Mouse (Mus musculus) hindbrain, embryonic 10.5 days (tissue): ENCODE measurements around the gene Tep1. TPM values are rescaled to one million over a fixed set of nuclear protein-coding genes. Genes with fewer than 3 reads are reported as not detected.
"Not testable (repeated sequence)": the region's sequence is repeated elsewhere in the genome, so short reads cannot be mapped to it uniquely, and the experiment has no call there.

Experiments
- DNase-seq: peaks from one replicate; pipeline ENCODE4 v3.0.0-alpha.2; 2017; ENCODE audit warnings: low spot score
- H3K27ac ChIP-seq: fragments of 300-500 bp; sonication (generic); 2 replicates; pipeline ENCODE4 v1.5.1; 2016; ENCODE audit warnings: mild to moderate bottlenecking, moderate library complexity
- H3K27me3 ChIP-seq: fragments of 300-500 bp; sonication (generic); 2 replicates; pipeline ENCODE4 v1.6.1; 2016; ENCODE audit warnings: mild to moderate bottlenecking; ENCODE audit not compliant: poor library complexity, insufficient read depth, severe bottlenecking
- H3K36me3 ChIP-seq: fragments of 300-500 bp; sonication (generic); 2 replicates; pipeline ENCODE4 v1.6.1; 2016; ENCODE audit warnings: mild to moderate bottlenecking, moderate library complexity
- H3K4me1 ChIP-seq: fragments of 300-500 bp; sonication (generic); replicated peaks from 2 replicates; pipeline ENCODE4 v1.6.1; 2016; ENCODE audit warnings: mild to moderate bottlenecking
- H3K4me3 ChIP-seq: fragments of 300-500 bp; sonication (generic); 2 replicates; pipeline ENCODE4 v1.5.1; 2016; ENCODE audit warnings: mild to moderate bottlenecking, moderate library complexity
- H3K9me3 ChIP-seq: fragments of 300-500 bp; sonication (generic); 2 replicates; pipeline ENCODE4 v1.6.1; 2016; ENCODE audit warnings: mild to moderate bottlenecking, moderate library complexity
- WGBS: fragments of 180-500 bp; shearing (Covaris S2); methylation state at CpG from one replicate; pipeline ENCODE4 v1.1.7; 2016; 5-methylcytosine and 5-hydroxymethylcytosine counted together
- polyA plus RNA-seq: library from polyadenylated mRNA; unstranded; fragments of >200 nt; fragmentation: Nextera tagmentation; extraction: Ambion mirVana; gene quantifications from 2 replicates; pipeline ENCODE4 v1.2.1, GENCODE M21; 2016

Tep1 gene
- polyA plus RNA-seq, 1 experiment from 2014 or later = 6.0 TPM

DNA sequence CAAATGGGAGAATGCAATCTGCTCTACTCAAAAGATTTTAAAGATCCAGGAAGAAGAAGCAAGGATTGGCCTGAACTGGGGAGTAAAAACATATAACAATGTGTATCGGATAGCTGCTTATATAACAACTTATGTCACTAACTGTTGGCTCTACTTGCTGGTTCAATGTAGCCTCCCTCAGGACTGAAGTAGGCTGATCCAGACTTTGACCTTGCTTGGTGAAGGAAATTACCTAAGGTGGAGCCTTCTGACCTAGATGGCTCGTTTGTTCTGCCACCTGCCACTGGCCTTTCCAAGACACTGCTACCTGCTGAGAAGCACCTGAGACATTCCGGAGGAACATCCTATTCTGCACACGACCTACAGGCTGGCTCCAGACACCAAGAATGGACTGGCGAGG is 14.6 kb downstream of the Tep1 start:
- H3K36me3 ChIP-seq = peaks cover 32% of the 10 kb centered on the region
- H3K9me3 ChIP-seq = no peaks in the 10 kb centered on the region
- WGBS = 84% methylated on average over 5 of the region's 5 CpGs
- H3K4me3 ChIP-seq = no peak overlapping the region
- H3K27ac ChIP-seq = no peak overlapping the region
- no peak for DNase-seq
- H3K27me3 ChIP-seq = no peaks in the 10 kb centered on the region
- H3K4me1 ChIP-seq = no peaks in the 10 kb centered on the region

DNA sequence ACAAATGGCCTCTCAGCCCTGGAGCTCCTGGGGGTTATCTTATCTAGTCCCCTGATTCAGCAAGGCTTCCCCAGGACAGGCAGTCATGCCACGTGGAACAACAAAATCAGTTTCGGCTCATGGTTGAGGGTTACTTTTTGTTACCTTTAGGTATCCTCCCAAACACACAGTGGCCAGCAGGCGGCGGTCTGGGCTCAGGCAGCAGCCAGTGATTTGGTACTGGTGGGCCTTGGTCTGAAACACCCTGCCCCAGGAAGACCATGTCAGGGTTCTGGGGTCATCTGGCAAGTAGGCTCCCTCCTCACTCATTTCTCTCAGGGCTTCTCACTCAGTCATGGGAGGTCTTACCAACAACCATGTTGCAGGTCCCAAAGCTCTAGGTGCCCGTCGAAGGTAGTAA is 33.1 kb downstream of the Tep1 start:
- Histone ChIP-seq H3K27me3 (no peaks in the 10 kb centered on the region), H3K4me1 (no peaks in the 10 kb centered on the region), H3K9me3 (no peaks in the 10 kb centered on the region), H3K36me3 (peaks cover 11% of the 10 kb centered on the region; the same call in 1 of the 2 replicates), H3K4me3 (no peak overlapping the region), H3K27ac (no peak overlapping the region)
- WGBS = 66% methylated on average over 6 of the region's 6 CpGs
- peak; percentile 15 for DNase-seq

DNA sequence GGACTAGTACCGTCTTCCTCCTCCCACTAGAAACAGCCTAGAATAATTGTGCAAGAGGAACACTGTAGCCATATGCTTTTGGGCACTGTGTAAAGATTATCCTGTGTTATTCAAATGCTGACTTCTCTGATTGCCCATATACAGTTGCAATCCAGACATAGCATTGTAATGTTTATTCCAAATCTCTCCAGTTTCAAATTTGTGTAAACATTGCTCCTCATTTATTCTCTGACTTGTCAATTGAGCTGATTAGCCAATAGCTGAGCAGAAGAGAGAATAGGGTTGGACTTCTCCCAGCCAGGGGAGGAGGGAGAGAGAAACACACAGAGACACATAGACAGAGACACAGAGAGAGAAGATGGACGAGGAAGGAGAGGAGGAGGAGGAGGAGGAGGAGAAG is 35.9 kb downstream of the Tep1 start:
- 70% methylated on average over 2 of the region's 2 CpGs for WGBS
- no peaks in the 10 kb centered on the region for H3K4me1 ChIP-seq
- no peak for DNase-seq
- no peaks in the 10 kb centered on the region for H3K9me3 ChIP-seq
- H3K36me3 ChIP-seq = peaks cover 7% of the 10 kb centered on the region; the same call in 1 of the 2 replicates
- H3K27me3 ChIP-seq = no peaks in the 10 kb centered on the region
- no peak overlapping the region for H3K27ac ChIP-seq
- H3K4me3 ChIP-seq = no peak overlapping the region

DNA sequence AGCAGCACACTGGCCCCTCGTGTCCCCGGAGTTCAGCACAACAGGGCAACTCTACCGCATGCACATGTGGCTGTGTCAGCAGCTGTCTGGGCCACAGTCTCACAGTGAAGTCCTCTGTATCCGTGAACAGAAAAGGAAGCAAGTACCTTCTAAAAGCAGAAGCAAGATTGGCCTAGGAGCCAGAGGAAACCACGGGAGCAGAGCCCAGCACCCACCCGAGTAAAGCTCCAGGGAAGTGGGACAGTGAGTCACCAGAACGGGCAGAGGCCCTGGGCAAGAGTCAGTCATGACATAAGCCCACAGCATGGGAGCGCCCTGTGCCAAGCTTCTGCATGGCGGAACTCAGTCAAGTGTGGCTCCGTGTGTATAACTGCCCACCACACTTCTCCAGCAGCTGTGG is 36.4 kb downstream of the Tep1 start:
- no peaks in the 10 kb centered on the region for H3K4me1 ChIP-seq
- no peak overlapping the region for H3K27ac ChIP-seq
- no peak for DNase-seq
- H3K4me3 ChIP-seq = no peak overlapping the region
- WGBS = 86% methylated on average over 10 of the region's 10 CpGs
- no peaks in the 10 kb centered on the region for H3K27me3 ChIP-seq
- no peaks in the 10 kb centered on the region for H3K9me3 ChIP-seq
- peaks cover 7% of the 10 kb centered on the region; the same call in 1 of the 2 replicates for H3K36me3 ChIP-seq

DNA sequence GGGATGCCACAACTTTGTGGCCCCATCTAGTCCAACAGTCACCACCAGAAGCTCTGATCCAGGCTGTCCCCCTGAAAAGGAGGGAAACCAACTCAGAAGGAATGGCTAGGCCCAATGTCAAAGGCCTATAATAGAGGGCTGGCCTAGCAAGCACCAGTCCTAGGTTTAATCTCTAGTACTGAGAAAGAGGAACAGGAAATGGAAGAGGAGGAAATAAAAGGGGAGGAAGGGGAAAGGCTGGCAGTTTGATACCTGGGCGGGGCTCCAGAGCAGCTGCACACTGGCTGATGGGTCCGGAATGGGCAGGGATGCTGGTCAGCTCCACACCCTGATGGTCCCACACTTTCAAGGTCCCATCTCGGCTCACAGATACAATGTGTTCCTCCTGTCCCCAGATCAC is 40.5 kb downstream of the Tep1 start:
- 79% methylated on average over 3 of the region's 3 CpGs for WGBS
- H3K27me3 ChIP-seq = no peaks in the 10 kb centered on the region
- DNase-seq = no peak

DNA sequence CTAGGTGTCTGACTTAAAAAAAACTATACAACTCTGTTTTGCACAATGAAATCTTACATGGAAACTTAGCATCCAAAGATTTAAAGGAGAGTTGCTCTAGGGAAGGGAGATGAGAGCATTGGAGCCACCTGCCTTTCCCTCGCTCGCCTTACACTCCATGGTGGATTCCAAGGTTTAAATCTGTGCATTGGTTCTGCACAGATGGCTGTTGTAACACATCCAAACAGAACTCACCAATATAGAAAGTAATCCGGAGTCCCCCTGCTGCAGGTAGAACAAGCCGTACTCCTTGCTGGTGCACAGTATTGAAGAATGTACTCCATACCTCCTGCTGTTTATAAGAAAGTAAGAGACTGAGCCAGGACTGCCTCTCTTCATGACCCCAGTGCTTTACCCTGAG is 43.8 kb downstream of the Tep1 start:
- H3K36me3 ChIP-seq = peaks cover 24% of the 10 kb centered on the region
- H3K9me3 ChIP-seq = no peaks in the 10 kb centered on the region
- no peaks in the 10 kb centered on the region for H3K4me1 ChIP-seq
- H3K27me3 ChIP-seq = no peaks in the 10 kb centered on the region
- 87% methylated on average over 4 of the region's 4 CpGs for WGBS
- H3K4me3 ChIP-seq = no peak overlapping the region
- DNase-seq = no peak
- no peak overlapping the region for H3K27ac ChIP-seq

More for the DNA sequence above, 40.5 kb downstream of the Tep1 start:
- Histone ChIP-seq H3K4me1 (no peaks in the 10 kb centered on the region), H3K27ac (no peak overlapping the region), H3K4me3 (no peak overlapping the region), H3K36me3 (peaks cover 4% of the 10 kb centered on the region; the same call in 1 of the 2 replicates), H3K9me3 (no peaks in the 10 kb centered on the region)

DNA sequence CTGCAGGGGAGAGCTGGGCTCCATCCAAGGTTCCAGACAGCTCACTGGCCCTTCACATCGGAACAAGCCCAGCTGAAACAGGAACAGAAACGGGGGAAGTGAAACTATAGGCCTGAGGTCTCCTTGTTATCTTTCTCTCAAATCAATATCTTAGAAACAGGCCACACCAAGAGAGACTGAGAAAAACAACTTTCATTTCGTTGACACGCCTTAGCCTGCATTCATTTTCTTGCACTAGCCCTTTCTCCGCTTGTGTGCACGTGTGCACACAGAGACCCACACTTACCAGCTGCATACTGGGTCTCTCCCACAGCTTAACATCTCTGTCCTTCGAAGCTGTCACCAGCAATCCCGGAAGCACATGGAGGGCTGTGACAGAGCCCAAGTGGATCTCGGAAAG is 46.1 kb downstream of the Tep1 start:
- no peak overlapping the region for H3K27ac ChIP-seq
- peaks cover 46% of the 10 kb centered on the region for H3K36me3 ChIP-seq
- H3K27me3 ChIP-seq = no peaks in the 10 kb centered on the region
- no peaks in the 10 kb centered on the region for H3K4me1 ChIP-seq
- H3K9me3 ChIP-seq = no peaks in the 10 kb centered on the region
- DNase-seq = no peak
- H3K4me3 ChIP-seq = no peak overlapping the region
- WGBS = 88% methylated on average over 9 of the region's 9 CpGs

DNA sequence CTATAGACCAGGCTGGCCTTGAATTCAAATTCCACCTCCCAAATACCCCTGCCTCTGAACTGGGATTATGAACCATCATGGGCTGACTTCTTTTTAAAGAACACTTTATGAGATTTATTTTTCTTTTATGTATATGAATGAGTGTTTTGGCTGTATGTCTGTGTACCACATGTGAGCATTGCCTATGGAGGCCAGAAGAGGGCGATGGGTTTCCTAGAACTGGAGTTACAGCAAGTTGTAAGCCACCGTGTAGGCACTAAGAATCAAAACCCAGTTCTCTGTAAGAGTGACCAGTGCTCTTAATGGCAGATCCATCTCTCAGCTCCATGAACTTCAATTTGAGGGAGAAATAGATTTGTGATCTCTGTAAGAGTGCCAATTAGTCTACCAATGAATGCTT is 47.1 kb downstream of the Tep1 start:
- 75% methylated on average over 2 of the region's 2 CpGs for WGBS
- no peaks in the 10 kb centered on the region for H3K9me3 ChIP-seq
- DNase-seq = no peak
- H3K4me1 ChIP-seq = no peaks in the 10 kb centered on the region
- H3K27me3 ChIP-seq = no peaks in the 10 kb centered on the region
- no peak overlapping the region for H3K27ac ChIP-seq
- no peak overlapping the region for H3K4me3 ChIP-seq
- peaks cover 56% of the 10 kb centered on the region for H3K36me3 ChIP-seq

DNA sequence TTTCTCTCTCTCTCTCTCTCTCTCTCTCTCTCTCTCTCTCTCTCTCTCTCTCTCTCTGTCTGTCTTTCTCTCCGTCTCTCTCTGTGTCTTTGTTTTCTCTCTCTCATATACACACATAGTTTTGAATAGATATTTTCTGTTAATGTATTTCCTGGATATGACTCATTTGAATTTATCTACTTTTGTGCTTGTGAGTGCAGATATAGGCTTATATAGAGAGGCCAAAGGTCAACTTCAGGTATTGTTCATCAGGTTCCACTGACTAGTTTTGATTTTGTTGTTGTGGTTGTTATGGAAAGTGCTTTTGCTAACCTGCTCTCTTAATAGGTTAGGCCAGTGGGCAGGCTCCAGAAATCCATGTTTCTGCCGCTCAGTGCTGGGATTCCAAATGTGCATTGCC is 57.3 kb downstream of the Tep1 start:
- no peak for DNase-seq
- no peak overlapping the region for H3K27ac ChIP-seq
- WGBS = 92% methylated on average over 2 of the region's 2 CpGs
- H3K4me3 ChIP-seq = no peak overlapping the region
- peaks cover 81% of the 10 kb centered on the region for H3K36me3 ChIP-seq
- H3K9me3 ChIP-seq = no peaks in the 10 kb centered on the region
- H3K4me1 ChIP-seq = peaks cover 6% of the 10 kb centered on the region
- H3K27me3 ChIP-seq = no peaks in the 10 kb centered on the region

DNA sequence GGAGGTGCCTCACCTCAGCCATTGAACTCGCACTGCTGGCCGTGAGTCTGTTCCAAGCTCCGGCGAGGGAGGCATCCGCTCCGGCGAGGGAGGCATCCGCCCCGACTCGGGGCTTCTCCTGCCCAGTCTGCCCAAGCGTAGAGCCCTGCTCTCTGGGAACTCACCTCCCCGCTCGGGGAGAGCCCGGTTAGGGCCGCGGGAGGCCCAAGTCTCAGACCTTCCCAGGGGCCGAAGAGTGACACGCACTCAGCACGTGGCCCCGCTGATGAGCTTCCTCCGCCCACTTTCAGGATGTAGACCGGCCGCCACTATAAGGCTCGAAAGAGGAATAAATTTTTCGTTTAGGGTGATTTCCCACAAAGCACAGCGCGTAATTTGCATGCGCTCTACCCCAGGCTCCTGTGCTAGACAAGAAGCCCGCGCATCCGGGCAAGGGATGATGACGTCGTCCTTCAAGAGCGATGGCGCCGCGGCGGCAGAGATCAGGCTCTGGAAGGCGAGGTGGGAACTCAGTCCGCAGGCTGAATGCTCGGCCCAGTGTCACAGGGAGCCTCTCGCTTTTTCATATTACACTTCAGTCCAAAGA is 62.8 kb downstream of the Tep1 start, which contains the start of the genes Ccnb1ip1 and Parp2:
Gene Ccnb1ip1 (minus strand): TSS at position 246 of the 586 bp plus-strand sequence.
Gene Parp2 (plus strand): TSS at position 355 of the 586 bp plus-strand sequence.
- H3K36me3 ChIP-seq = peaks cover 28% of the 10 kb centered on the region
- peak; percentile 96 for DNase-seq
- under 1% methylated on average over 42 of the region's 42 CpGs for WGBS

DNA sequence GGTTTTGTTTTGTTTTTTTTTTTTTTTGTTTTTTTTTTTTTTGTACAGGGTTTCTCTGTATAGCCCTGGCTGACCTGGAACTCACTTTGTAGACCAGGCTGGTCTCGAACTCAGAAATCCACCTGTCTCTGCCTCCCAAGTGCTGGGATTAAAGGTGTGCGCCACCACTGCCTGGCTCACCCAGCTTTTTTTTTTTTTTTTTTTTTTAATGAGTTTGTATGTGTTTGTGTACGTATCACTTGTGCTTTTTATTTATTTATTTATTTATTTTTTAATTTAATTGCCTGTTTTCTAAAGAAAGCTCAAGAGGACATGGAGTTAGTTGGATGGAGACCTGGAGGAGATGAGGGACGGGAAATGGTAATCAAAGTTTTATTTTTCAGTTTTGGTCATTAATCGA is 63.9 kb downstream of the Tep1 start:
- not testable (repeated sequence) for H3K27ac ChIP-seq, H3K9me3 ChIP-seq, DNase-seq, H3K4me1 ChIP-seq, H3K27me3 ChIP-seq
- Histone ChIP-seq H3K4me3 (peak overlapping the region; percentile 61; the same call in 1 of the 2 replicates), H3K36me3 (peaks cover 17% of the 10 kb centered on the region)
- 92% methylated on average over 5 of the region's 5 CpGs for WGBS

More for the DNA sequence above, 62.8 kb downstream of the Tep1 start, which contains the start of the genes Ccnb1ip1 and Parp2:
- H3K27me3 ChIP-seq = no peaks in the 10 kb centered on the region
- H3K4me3 ChIP-seq = peak within 1 kb of the TSS; percentile 61
- peaks cover 8% of the 10 kb centered on the region for H3K4me1 ChIP-seq
- peak within 1 kb of the TSS; percentile 91 for H3K27ac ChIP-seq
- no peaks in the 10 kb centered on the region for H3K9me3 ChIP-seq

DNA sequence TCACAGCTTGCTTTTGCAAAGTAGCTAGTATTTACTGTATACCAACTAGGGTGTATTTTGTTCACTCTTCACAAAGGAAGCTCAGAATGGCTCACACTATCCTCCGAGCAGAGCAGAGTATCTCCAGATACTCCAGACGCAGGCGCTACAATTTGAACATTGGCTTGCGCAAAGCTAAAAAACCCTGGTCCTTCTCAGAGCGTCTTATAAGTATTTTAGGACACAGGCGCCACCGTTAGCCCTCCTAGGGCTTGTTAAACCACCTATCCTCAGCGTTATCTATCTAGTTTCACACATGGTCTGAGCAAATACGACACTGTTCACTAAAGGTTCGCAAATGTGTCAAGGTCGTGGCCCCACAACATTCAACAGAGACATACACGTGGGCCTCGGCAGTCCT is 65.7 kb downstream of the Tep1 start:
- no peak for DNase-seq
- WGBS = 77% methylated on average over 13 of the region's 13 CpGs
- Histone ChIP-seq H3K27ac (no peak overlapping the region), H3K4me3 (no peak overlapping the region), H3K36me3 (no peaks in the 10 kb centered on the region; the same call in 1 of the 2 replicates), H3K27me3 (no peaks in the 10 kb centered on the region), H3K9me3 (no peaks in the 10 kb centered on the region), H3K4me1 (peaks cover 11% of the 10 kb centered on the region)

DNA sequence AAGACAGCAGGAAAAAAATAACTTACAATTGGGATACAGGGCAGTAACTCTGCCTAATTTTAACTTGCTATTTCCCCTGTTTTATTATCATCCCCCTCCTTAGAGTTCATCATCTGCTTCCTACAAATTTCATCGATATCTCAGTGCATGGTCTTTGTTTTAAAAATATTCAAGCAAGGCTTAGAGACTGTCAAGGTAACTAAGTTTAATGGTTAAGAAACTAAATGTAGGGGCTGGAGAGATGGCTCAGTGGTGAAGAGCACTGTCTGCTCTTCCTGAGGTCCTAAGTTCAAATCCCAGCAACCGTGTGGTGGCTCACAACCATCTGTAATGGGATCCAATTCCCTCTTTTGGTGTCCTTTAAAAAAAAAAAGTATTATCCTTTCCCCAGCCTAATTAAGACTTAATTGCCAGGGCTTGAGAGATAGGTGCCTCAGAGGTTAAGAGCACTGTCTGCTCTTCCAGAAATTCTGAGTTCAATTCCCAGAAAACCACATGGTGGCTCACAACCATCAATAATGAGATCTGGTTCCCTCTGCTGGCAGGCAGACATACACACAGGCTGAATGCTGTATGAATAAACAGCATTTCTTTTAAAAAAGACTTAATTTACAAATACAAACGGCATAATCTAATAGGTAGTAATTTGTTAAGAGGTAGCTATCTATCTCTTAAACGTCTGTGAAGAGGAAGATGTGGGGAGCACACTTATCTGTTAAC is 67.4 kb downstream of the Tep1 start:
- no peak overlapping the region for H3K27ac ChIP-seq
- H3K36me3 ChIP-seq = no peaks in the 10 kb centered on the region
- no peaks in the 10 kb centered on the region for H3K27me3 ChIP-seq
- H3K9me3 ChIP-seq = no peaks in the 10 kb centered on the region
- peaks cover 5% of the 10 kb centered on the region; the same call in 1 of the 2 replicates for H3K4me1 ChIP-seq
- DNase-seq = no peak
- 64% methylated on average over 4 of the region's 4 CpGs for WGBS
- H3K4me3 ChIP-seq = no peak overlapping the region
